Mouse (Mus musculus) gastrocnemius, adult 2 months (tissue): Measurements from ENCODE around the gene Vmn1r58. TPM values are rescaled to one million over a fixed set of nuclear protein-coding genes. Genes with fewer than 3 reads are reported as not detected.
"Not testable (repeated sequence)": the region's sequence is repeated elsewhere in the genome, so short reads cannot be mapped to it uniquely, and the experiment has no call there.

Experiments
- DNase-seq: peaks from one replicate; pipeline ENCODE4 v3.0.0; 2022
- H3K27ac ChIP-seq: fragments of 200-600 bp; 2 replicates; pipeline ENCODE4 v1.8.1; 2022; ENCODE audit warnings: mild to moderate bottlenecking
- H3K4me3 ChIP-seq: fragments of 200-600 bp; 2 replicates; pipeline ENCODE4 v1.8.1; 2022; ENCODE audit warnings: mild to moderate bottlenecking, moderate library complexity
- CTCF ChIP-seq: fragments of 200-600 bp; IDR thresholded peaks from 2 replicates; pipeline ENCODE4 v1.8.1; 2022; ENCODE audit warnings: antibody characterized with exemption, mild to moderate bottlenecking, moderate library complexity
- intact Hi-C: fragments of 180-260 bp; cut with DNase I; formaldehyde crosslinking; loops from one replicate; pipeline ENCODE4 v1.15.1; 2025
- long read RNA-seq, 2 experiments: library from polyadenylated mRNA; stranded (forward); transcript quantifications; one replicate each; pipeline ENCODE4 v2.0.0; 2021
- total RNA-seq, 2 experiments: library from RNA; stranded (reverse); gene quantifications; 2 replicates each; pipeline ENCODE4 v1.2.3; 2021

Vmn1r58 gene
- total RNA-seq, result not detected
- long read RNA-seq, experiment 1, result 0 reads
- long read RNA-seq, experiment 2, result 0 reads

- DNase-seq, intact Hi-C loops, H3K4me3 ChIP-seq: not testable (repeated sequence)
Observed at GRCm38 (mm10) chr7:5413296-5413695, at the start of gene Vmn1r58. TSS of gene Vmn1r58 (minus strand) at chr7:5413396.

DNA sequence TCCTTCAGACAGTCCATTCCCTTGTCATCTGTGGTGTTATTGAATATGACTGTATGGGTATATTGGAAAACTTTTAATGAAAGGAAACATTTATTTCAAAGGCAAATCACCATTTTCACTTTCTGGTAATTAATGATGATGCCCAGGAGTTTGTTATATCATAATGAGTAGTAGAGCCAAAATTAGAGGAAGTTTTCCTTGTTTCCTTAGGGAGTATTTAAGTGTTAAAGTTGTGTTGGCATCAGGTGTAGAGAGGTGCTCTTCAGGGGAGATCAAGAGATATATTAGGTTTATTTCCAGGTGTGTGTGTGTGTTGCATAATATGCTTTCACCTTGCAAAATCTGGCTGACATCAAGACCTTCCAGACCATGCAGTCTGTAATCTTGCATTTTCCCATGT lies 43.5 kb upstream of the Vmn1r58 start, which contains the start of gene Vmn1r59:
TSS of gene Vmn1r59 (minus strand) at position 101 of the 400 bp plus-strand sequence.
- TF ChIP-seq CTCF, result no peak
- Histone ChIP-seq H3K4me3 (no peak within 1 kb of the TSS), H3K27ac (no peak within 1 kb of the TSS)
- DNase-seq, result no peak
- intact Hi-C loops, result loop anchor here (5.0 kb wide), 1 partner anchor 224 kb away; no protein-coding TSS in a partner anchor

More at GRCm38 (mm10) chr7:5413296-5413695, at the start of gene Vmn1r58:
- H3K27ac ChIP-seq, result not testable (repeated sequence)

GRCm38 (mm10) chr7:5454011-5454410 lies 40.8 kb upstream of the Vmn1r58 start:
- H3K27ac ChIP-seq, intact Hi-C loops, DNase-seq, H3K4me3 ChIP-seq: not testable (repeated sequence)

DNA sequence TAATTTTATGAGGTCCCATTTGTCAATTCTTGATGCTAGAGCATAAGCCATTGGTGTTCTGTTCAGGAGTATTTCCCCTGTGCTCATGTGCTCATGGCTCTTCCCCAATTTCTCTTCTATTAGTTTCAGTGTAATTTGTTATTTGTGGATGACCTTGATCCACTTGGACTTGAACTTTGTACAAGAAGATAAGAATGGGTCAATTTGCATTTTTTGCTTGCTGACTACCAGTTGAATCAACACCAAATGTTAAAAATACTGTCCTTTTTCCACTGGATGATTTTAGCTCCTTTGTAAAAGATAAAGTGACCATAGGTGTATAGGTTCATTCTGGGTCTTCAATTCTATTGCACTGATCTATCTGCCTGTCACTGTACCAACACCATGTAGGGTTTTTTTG lies 35.4 kb upstream of the Vmn1r58 start:
- no peak for DNase-seq
- Histone ChIP-seq H3K4me3 (no peak overlapping the region), H3K27ac (no peak overlapping the region)
- no peak for TF ChIP-seq CTCF
- intact Hi-C loops, result no loop called here

DNA sequence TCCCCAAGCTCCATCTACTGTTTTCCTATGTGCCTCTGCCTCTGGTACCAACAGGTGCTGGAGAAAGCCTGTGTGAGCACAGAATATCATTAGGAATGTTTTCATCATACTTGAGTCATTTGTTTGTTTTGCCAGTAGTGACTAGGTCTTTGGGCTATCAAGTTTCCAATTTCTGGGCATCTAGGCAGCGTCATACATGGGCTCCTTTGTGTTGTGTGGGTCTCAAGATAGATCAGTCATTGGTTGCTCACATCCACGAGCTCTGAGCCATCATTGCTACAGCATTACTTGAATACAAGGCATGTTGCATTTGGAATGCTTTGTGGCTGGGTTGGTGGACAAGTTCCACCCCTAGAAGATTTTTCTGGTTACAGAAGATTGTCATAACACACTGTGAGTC lies 7.0 kb downstream of the Vmn1r58 start:
- no peak for DNase-seq
- H3K27ac ChIP-seq, result no peak overlapping the region
- H3K4me3 ChIP-seq, result no peak overlapping the region
- no peak for TF ChIP-seq CTCF
- intact Hi-C loops, result no loop called here

- no peak for TF ChIP-seq CTCF
- DNase-seq, result no peak
- intact Hi-C loops, result no loop called here
- Histone ChIP-seq H3K27ac (no peak overlapping the region), H3K4me3 (no peak overlapping the region)
Observed at GRCm38 (mm10) chr7:5366724-5367123, 46.5 kb downstream of the Vmn1r58 start.

DNA sequence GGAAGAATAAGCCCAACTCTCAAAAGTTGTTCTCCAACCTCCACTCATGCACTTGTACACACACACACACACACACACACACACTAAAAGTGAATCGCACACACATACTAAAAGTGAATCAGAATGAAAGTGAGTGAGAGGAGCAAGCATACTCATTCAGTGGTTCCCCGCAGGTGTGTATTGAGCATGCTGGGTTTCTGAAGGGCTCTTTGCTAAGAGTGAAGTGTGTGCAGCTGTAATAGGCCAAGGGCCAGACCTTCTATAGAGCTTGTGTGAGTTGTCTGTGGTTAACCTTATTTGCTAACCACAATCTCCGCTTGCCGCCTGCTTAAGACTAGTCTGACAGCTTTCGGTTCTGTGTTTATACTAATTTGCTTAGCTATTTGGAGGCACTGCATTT lies 49.6 kb downstream of the Vmn1r58 start:
- no peak overlapping the region for H3K27ac ChIP-seq
- intact Hi-C loops, result no loop called here
- H3K4me3 ChIP-seq, result no peak overlapping the region
- no peak for DNase-seq
- no peak for TF ChIP-seq CTCF

Other genes with a start within 250 kb of the Vmn1r58 start
- gene Vmn1r56, start 216.6 kb downstream of the Vmn1r58 start, total RNA-seq, result not detected
- not detected for gene Vmn1r57, start 194.9 kb downstream of the Vmn1r58 start, total RNA-seq
- not detected for gene Gm5065, start 62.9 kb downstream of the Vmn1r58 start, total RNA-seq
- gene Nlrp2, start 62.4 kb downstream of the Vmn1r58 start, total RNA-seq, result not detected
- gene Vmn1r59, start 43.4 kb upstream of the Vmn1r58 start, total RNA-seq, result not detected
- gene Vmn2r28, start 80.6 kb upstream of the Vmn1r58 start, total RNA-seq, result not detected
- gene Vmn1r60, start 133.9 kb upstream of the Vmn1r58 start, total RNA-seq, result not detected
- gene Vmn1r61, start 199.9 kb upstream of the Vmn1r58 start, total RNA-seq, result not detected